Mouse (Mus musculus) left cerebral cortex, adult 6 months (tissue): Measurements from ENCODE around the gene Eno1. TPM values are rescaled to one million over a fixed set of nuclear protein-coding genes. Genes with fewer than 3 reads are reported as not detected.

ENCODE experiments used
- long read RNA-seq, 2 experiments: library from polyadenylated mRNA; unstranded; transcript quantifications; one replicate each; pipeline ENCODE4 v2.0.0; 2019 to 2020
- polyA plus RNA-seq: library from polyadenylated mRNA; unstranded; fragments of <200 nt; fragmentation: Nextera tagmentation; gene quantifications from 2 replicates; pipeline ENCODE4 v1.2.3, GENCODE M21; 2021

Eno1 gene
- polyA plus RNA-seq = 853 and 1,023 TPM in 2 replicates
- long read RNA-seq, experiment 1, transcript Eno1-207 (3 exons, 578 nt) = minor isoform, 9 of 5,105 reads
- long read RNA-seq, experiment 1, transcript Eno1-202 (12 exons, 2,027 nt) = major isoform, 4,812 of 5,105 reads
- long read RNA-seq, experiment 1, transcript Eno1-201 (8 exons, 1,902 nt) = minor isoform, 20 of 5,105 reads
- long read RNA-seq, experiment 1, partial matches to known transcripts = 142 of 5,105 reads
- long read RNA-seq, experiment 1, other reads (novel, unspliced or antisense) = 122 of 5,105 reads
- long read RNA-seq, experiment 2, transcript Eno1-202 (12 exons, 2,027 nt) = major isoform, 1,274 of 1,648 reads
- long read RNA-seq, experiment 2, transcript Eno1-207 (3 exons, 578 nt) = minor isoform, 47 of 1,648 reads
- long read RNA-seq, experiment 2, transcript Eno1-201 (8 exons, 1,902 nt) = minor isoform, 13 of 1,648 reads
- long read RNA-seq, experiment 2, partial matches to known transcripts = 276 of 1,648 reads
- long read RNA-seq, experiment 2, other reads (novel, unspliced or antisense) = 38 of 1,648 reads

DNA sequence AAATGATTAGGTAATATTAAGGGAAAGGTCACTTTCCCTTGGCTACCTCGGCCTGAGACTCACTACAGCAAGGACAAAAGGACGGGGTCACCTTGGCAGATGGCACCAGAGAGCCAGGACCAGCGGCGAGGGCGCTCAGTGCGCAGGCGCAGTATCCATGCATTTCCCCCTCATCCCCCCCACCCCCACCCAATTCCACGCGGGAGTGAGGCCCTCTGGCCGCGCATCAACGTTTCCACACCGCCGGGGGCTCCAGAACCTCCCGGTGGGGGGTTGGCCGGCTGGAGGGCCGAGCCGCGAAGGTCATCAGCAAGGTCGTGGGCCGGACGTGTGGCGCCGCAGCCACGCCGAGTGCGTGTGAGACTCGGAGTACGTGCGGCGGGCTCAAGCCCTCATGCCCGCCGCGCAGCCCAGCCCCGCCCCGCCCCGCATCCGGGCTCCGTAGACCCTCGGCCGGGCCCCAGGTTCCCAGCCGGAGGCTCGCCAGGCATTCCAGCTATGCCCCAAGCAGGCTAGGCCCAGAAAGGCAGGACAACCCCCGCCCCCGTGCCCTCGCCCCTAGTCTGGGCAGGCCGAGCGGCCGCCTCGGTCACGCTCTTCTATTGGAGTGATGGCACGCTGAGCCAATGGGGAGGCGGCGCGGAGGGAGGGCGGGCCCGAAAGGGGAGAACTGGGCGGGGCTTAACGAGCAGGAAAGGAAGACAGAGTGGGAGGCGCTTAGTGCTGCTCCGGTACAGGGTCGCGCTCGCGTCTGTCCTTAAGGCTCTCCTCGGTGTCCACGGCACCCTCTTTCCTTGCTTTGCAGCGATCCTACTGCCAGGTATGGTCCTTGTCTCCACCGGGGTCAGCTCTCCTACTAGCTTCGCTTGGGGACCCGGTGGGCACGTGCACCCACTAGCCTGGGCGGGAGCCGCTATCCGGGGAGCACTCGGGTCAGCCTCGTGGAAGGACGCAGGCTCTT is at the start of gene Eno1:
TSS of gene Eno1 (plus strand) at position 201 of the 961 bp plus-strand sequence.

DNA sequence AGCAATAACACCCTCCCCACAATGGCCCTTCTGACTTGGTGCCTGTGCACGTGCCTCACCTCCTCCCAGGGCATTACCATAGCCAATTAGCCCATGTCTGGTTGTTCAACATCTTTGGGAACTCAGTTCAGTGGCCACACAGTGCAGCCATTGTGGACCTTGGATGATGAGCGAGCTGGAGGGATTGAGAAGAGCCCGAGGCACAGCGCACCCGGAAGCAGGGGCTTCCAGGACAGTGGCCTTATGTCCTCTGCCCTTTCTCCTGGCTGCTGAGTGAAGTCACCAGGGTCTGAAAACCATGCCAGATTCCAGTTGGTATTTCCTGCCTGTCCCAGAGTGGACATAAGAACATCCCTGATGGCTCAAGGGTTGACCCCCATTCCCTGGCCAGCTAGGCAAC is 35.3 kb upstream of the Eno1 start, which contains the start of gene Car6:
TSS of gene Car6 (minus strand) at position 101 of the 400 bp plus-strand sequence.

DNA sequence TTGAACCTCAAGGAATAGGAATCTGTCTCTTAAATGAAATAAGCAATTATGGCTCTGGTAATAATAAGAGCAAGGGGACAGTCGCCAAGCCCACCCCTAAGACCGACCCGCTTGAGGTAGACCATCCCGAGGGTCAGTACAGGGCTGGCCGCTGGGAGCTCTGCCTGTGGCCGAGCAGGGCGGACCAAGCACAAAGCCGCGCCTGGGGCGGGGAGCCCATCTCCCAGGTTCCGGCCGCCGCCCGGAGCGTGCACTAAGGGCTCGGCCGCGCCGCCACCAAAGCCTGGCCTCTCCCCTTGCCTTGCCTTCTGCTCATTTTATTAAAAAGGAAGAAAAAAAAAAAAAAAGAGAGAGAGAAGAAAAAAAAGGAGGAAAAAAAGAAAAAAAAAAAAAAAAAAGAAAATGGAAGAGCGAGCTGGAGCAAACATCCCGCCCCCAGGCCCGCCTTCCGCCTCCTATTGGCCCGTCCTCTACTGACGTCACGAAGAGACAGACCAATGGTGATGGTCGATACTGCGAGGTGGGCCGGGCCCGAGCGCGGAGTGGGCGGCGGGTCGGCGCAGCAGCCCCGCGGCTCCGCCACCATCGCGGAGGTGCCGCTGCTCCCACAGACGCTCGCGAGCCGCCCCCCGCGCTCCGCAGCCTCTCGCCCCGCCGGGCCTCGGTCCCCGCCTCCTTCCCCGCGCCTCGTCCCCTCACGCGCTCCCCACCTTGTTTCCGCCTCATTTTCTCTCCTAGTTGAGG is 44.7 kb downstream of the Eno1 start, which contains the start of gene Rere:
TSS of gene Rere (plus strand) at position 629 of the 744 bp plus-strand sequence.

Other genes with a start within 250 kb of the Eno1 start
- gene H6pd, start 227.7 kb upstream of the Eno1 start, polyA plus RNA-seq = 1.2 and 2.7 TPM in 2 replicates
- gene Gpr157, start 149.4 kb upstream of the Eno1 start, polyA plus RNA-seq = 0.29 and 0.43 TPM in 2 replicates
- gene Slc2a5, start 117.4 kb upstream of the Eno1 start, polyA plus RNA-seq = 6.1 and 8.7 TPM in 2 replicates
- gene Slc2a7, start 87.7 kb upstream of the Eno1 start, polyA plus RNA-seq = not detected in 2 replicates
- not detected in 2 replicates for gene Car6, start 35.4 kb upstream of the Eno1 start, polyA plus RNA-seq
- gene Rere, start 44.9 kb downstream of the Eno1 start, polyA plus RNA-seq = 15.0 and 35.9 TPM in 2 replicates